Mouse (Mus musculus) embryonic fibroblast, embryonic 13.5 days (primary cell): Measurements from ENCODE around the gene Fahd2a.

Experiments used
- CTCF ChIP-seq: IDR thresholded peaks from 2 replicates; pipeline ENCODE4 v1.5.1; 2011; ENCODE audit warnings: mild to moderate bottlenecking, control low read depth, low read length, moderate library complexity, borderline replicate concordance; ENCODE audit not compliant: insufficient read depth
- POLR2A ChIP-seq: IDR thresholded peaks from 2 replicates; pipeline ENCODE4 v1.6.1; 2011; ENCODE audit warnings: low read depth, mild to moderate bottlenecking, control low read depth, low read length, moderate library complexity

DNA sequence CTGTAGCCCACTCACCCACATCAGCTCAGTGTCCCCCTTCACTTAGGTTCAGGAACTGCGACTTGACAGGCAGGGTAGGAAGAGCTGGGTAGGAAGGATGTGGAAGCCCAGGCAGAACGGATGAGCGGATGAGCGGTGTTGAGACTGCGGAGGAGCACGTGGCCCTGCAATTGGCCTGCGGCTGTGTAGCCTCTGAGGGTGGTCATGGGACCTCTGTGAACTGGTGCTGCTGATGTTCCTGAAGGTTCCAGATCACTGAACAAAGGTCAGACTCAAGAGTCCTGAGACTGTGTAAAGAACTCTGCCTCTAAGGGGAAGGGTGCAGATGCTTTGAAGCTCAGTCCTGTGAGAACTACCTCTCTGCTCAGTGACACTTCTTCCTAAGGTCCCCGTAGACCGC lies 8.8 kb upstream of the Fahd2a start:
- TF ChIP-seq CTCF (no peak), POLR2A (no peak)
